Mouse (Mus musculus) CH12.LX (cell line): ENCODE measurements around the gene Bcas1. TPM values are rescaled to one million over a fixed set of nuclear protein-coding genes. Genes with fewer than 3 reads are reported as not detected.

ENCODE experiments used
- DNase-seq: peaks from one replicate; pipeline ENCODE4 v3.0.0-alpha.2; 2013; ENCODE audit errors: extremely low read depth
- H3K27ac ChIP-seq: 2 replicates; pipeline ENCODE4 v1.5.1; 2012; ENCODE audit warnings: low read depth, mild to moderate bottlenecking, control low read depth, moderate library complexity; ENCODE audit not compliant: insufficient read depth
- H3K27me3 ChIP-seq: replicated peaks from 2 replicates; pipeline ENCODE3; 2012; ENCODE audit warnings: inconsistent platforms
- H3K36me3 ChIP-seq, 2 experiments: replicated peaks in 1 of 2; 2 replicates each; pipeline versions ENCODE3 to v1.6.1; 2012; ENCODE audit warnings: inconsistent platforms in 1 of 2, low read length in 1 of 2, mild to moderate bottlenecking in 1 of 2, mixed read lengths in 1 of 2, moderate library complexity in 1 of 2; ENCODE audit not compliant: control insufficient read depth in 1 of 2, insufficient read depth in 1 of 2
- H3K4me1 ChIP-seq, 2 experiments: 2 replicates each; pipeline ENCODE4 v1.6.1; 2012; ENCODE audit warnings: inconsistent platforms in 1 of 2, moderate library complexity in 1 of 2; ENCODE audit not compliant: insufficient read depth in 2 of 2, control insufficient read depth in 1 of 2
- H3K4me2 ChIP-seq: 2 replicates; pipeline ENCODE4 v1.6.1; 2012; ENCODE audit warnings: low read depth, mild to moderate bottlenecking, control low read depth; ENCODE audit not compliant: poor library complexity, insufficient read depth, severe bottlenecking
- H3K4me3 ChIP-seq, 3 experiments: fragments of 150-350 bp in 1 of 3; sonication (generic) in 1 of 3; replicated peaks in 1 of 3; 2 replicates each; pipeline versions ENCODE3 to v1.5.1; 2011 to 2012; ENCODE audit warnings: low read depth in 2 of 3, low read length in 2 of 3, mild to moderate bottlenecking in 2 of 3, moderate library complexity in 2 of 3, control low read depth in 1 of 3, improper control_type of control experiment in 1 of 3, inconsistent platforms in 1 of 3, mixed read lengths in 1 of 3; ENCODE audit not compliant: poor library complexity in 1 of 3
- H3K79me2 ChIP-seq: replicated peaks from 2 replicates; pipeline ENCODE4 v1.6.1; 2012; ENCODE audit warnings: mild to moderate bottlenecking, moderate library complexity; ENCODE audit not compliant: control insufficient read depth, poor library complexity, insufficient read depth, severe bottlenecking; ENCODE audit errors: extremely low read depth
- H3K9ac ChIP-seq: 2 replicates; pipeline ENCODE4 v1.6.1; 2012; ENCODE audit warnings: low read depth, mild to moderate bottlenecking, control low read depth, moderate library complexity; ENCODE audit not compliant: insufficient read depth
- H3K9me3 ChIP-seq: replicated peaks from 2 replicates; pipeline ENCODE3; 2012; ENCODE audit warnings: low read length, inconsistent platforms, mixed read lengths
- CHD1 ChIP-seq: IDR thresholded peaks from 2 replicates; pipeline ENCODE4 v1.6.1; 2012; ENCODE audit warnings: low read depth, low read length, improper control_type of control experiment, inconsistent platforms
- CHD2 ChIP-seq: IDR thresholded peaks from 2 replicates; pipeline ENCODE4 v1.6.1; 2011; ENCODE audit warnings: low read length, improper control_type of control experiment
- ELF1 ChIP-seq: IDR thresholded peaks from 2 replicates; pipeline ENCODE4 v1.6.1; 2014; ENCODE audit warnings: low read depth, mild to moderate bottlenecking, inconsistent platforms, low read length, improper control_type of control experiment
- EP300 ChIP-seq: IDR thresholded peaks from 2 replicates; pipeline ENCODE4 v1.6.1; 2011; ENCODE audit warnings: low read length, improper control_type of control experiment
- ETS1 ChIP-seq: conservative IDR thresholded peaks from 2 replicates; pipeline ENCODE4 v1.6.1; 2012; ENCODE audit warnings: low read depth, mild to moderate bottlenecking, inconsistent platforms, low read length, improper control_type of control experiment, moderate library complexity
- GABPA ChIP-seq: IDR thresholded peaks from 2 replicates; pipeline ENCODE4 v1.6.1; 2012; ENCODE audit warnings: low read depth, low read length, improper control_type of control experiment, inconsistent platforms; ENCODE audit not compliant: insufficient replicate concordance
- JUND ChIP-seq: conservative IDR thresholded peaks from 2 replicates; pipeline ENCODE4 v1.6.1; 2011; ENCODE audit warnings: low read depth, low read length, improper control_type of control experiment
- KAT2A ChIP-seq: IDR thresholded peaks from 2 replicates; pipeline ENCODE4 v1.6.1; 2012; ENCODE audit warnings: low read length, improper control_type of control experiment, inconsistent platforms; ENCODE audit not compliant: insufficient replicate concordance
- MAFK ChIP-seq: IDR thresholded peaks from 2 replicates; pipeline ENCODE4 v1.6.1; 2011; ENCODE audit warnings: low read length, improper control_type of control experiment; ENCODE audit not compliant: insufficient replicate concordance
- MAZ ChIP-seq: IDR thresholded peaks from 2 replicates; pipeline ENCODE4 v1.6.1; 2012; ENCODE audit warnings: low read depth, mild to moderate bottlenecking, inconsistent platforms, low read length, improper control_type of control experiment, moderate library complexity
- MYC ChIP-seq: IDR thresholded peaks from 2 replicates; pipeline ENCODE4 v1.6.1; 2011; ENCODE audit warnings: low read depth, mild to moderate bottlenecking, improper control_type of control experiment, low read length
- NRF1 ChIP-seq: IDR thresholded peaks from 2 replicates; pipeline ENCODE4 v1.6.1; 2014; ENCODE audit warnings: low read depth, mild to moderate bottlenecking, inconsistent platforms, low read length, improper control_type of control experiment, moderate library complexity
- PAX5 ChIP-seq: IDR thresholded peaks from 2 replicates; pipeline ENCODE4 v1.6.1; 2012; ENCODE audit warnings: low read length, inconsistent platforms, mixed read lengths
- RAD21 ChIP-seq: IDR thresholded peaks from 2 replicates; pipeline ENCODE4 v1.6.1; 2011; ENCODE audit warnings: low read depth, mild to moderate bottlenecking, low read length, improper control_type of control experiment, moderate library complexity
- SMC3 ChIP-seq: IDR thresholded peaks from 2 replicates; pipeline ENCODE4 v1.6.1; 2011; ENCODE audit warnings: low read depth, low read length, improper control_type of control experiment
- TCF12 ChIP-seq: IDR thresholded peaks from 2 replicates; pipeline ENCODE4 v1.6.1; 2014; ENCODE audit warnings: low read depth, mild to moderate bottlenecking, inconsistent platforms, low read length, improper control_type of control experiment
- UBTF ChIP-seq: IDR thresholded peaks from 2 replicates; pipeline ENCODE4 v1.6.1; 2012; ENCODE audit warnings: low read depth, mild to moderate bottlenecking, inconsistent platforms, low read length, improper control_type of control experiment, moderate library complexity
- USF1 ChIP-seq: IDR thresholded peaks from 2 replicates; pipeline ENCODE4 v1.6.1; 2014; ENCODE audit warnings: low read depth, mild to moderate bottlenecking, inconsistent platforms, low read length, improper control_type of control experiment
- USF2 ChIP-seq: conservative IDR thresholded peaks from 2 replicates; pipeline ENCODE4 v1.6.1; 2011; ENCODE audit warnings: low read depth, low read length, improper control_type of control experiment
- ZC3H11A ChIP-seq: IDR thresholded peaks from 2 replicates; pipeline ENCODE4 v1.6.1; 2012; ENCODE audit warnings: low read depth, mild to moderate bottlenecking, inconsistent platforms, low read length, improper control_type of control experiment
- ZNF384 ChIP-seq: IDR thresholded peaks from 2 replicates; pipeline ENCODE4 v1.6.1; 2012; ENCODE audit warnings: low read depth, low read length, improper control_type of control experiment, inconsistent platforms
- dilution Hi-C: fragments of 300-500 bp; cut with MboI; formaldehyde crosslinking; loops from 2 replicates; pipeline ENCODE4 v1.14.3; 2020; ENCODE audit warnings: low sequenced_read_pairs; ENCODE audit not compliant: extremely low pct_unique_long_range_greater_than_20kb, extremely low pct_ligation_motif_present
- in situ Hi-C: fragments of 300-500 bp; cut with MboI; formaldehyde crosslinking; loops from 3 replicates; pipeline ENCODE4 v1.14.3; 2019; ENCODE audit warnings: low sequenced_read_pairs, low pct_ligation_motif_present, low pct_unique_long_range_greater_than_20kb, mixed read lengths
- polyA plus RNA-seq: library from polyadenylated mRNA; unstranded; fragments of >175 nt; gene quantifications from 2 replicates; pipeline ENCODE4 v1.2.1, GENCODE M21; 2012; ENCODE audit warnings: low read depth; ENCODE audit not compliant: insufficient read length
- total RNA-seq, 2 experiments: library from RNA; depleted of rRNA; stranded (reverse); fragments of 300-350 nt in 1 of 2; fragments of >200 nt in 1 of 2; gene quantifications; 2 replicates each; pipeline ENCODE4 v1.2.3; 2012 to 2014

The Bcas1 gene
- total and polyA plus RNA-seq, 3 experiments = 0.17 TPM; not detected in 2

- H3K4me1 ChIP-seq = no peaks in the 10 kb centered on the region; a peak in 1 of 4 replicates
- no peak overlapping the region for H3K27ac ChIP-seq
- H3K27me3 ChIP-seq = peaks cover 17% of the 10 kb centered on the region
- H3K79me2 ChIP-seq = no peaks in the 10 kb centered on the region
- dilution Hi-C loops (no loop called here), in situ Hi-C loops (no loop called here)
- peaks cover 4% of the 10 kb centered on the region for H3K9me3 ChIP-seq
- H3K9ac ChIP-seq = no peak overlapping the region
- H3K4me2 ChIP-seq = no peak overlapping the region
- TF ChIP-seq TCF12 (no peak), PAX5 (no peak), USF1 (no peak), ZNF384 (no peak), ELF1 (no peak), ETS1 (no peak), CHD2 (no peak), ZC3H11A (no peak), USF2 (no peak), KAT2A (no peak), EP300 (no peak), MAZ (no peak), CHD1 (no peak), UBTF (no peak), SMC3 (no peak), MAFK (no peak), NRF1 (no peak), JUND (no peak), RAD21 (no peak), MYC (no peak)
- no peak overlapping the region for H3K4me3 ChIP-seq
- H3K36me3 ChIP-seq = no peaks in the 10 kb centered on the region
- no peak for DNase-seq
Observed at GRCm38 (mm10) chr2:170385556-170385955, 42.1 kb downstream of the Bcas1 start.

DNA sequence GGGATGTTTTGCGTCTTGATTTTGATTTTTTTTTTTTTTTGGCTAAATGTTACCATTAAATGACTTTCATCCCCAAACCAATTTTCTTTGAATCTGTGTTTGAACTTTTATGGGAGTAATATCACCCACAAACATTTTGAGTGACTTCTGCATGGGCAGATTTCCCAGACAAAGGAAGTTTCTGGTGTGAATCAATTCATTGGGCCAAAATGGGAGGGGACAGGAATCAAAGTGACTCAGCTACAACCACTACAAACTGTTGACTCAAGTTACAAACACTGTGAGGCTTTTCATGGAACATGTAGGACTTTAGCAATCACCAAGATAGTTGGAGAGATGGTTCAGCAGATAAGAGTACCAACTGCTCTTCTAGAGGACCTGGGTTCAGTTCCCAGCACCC, 42.9 kb downstream of the Bcas1 start:
- Histone ChIP-seq H3K27ac (no peak overlapping the region), H3K9ac (no peak overlapping the region), H3K79me2 (no peaks in the 10 kb centered on the region), H3K27me3 (peaks cover 18% of the 10 kb centered on the region), H3K4me2 (no peak overlapping the region), H3K4me3 (no peak overlapping the region), H3K9me3 (peaks cover 6% of the 10 kb centered on the region)
- dilution Hi-C loops (no loop called here), in situ Hi-C loops (no loop called here)
- DNase-seq = no peak
- no peak for TF ChIP-seq GABPA
- TF ChIP-seq ZNF384 = no peak
- TF ChIP-seq, all 38 proteins: peak for 0
- Histone ChIP-seq H3K4me1 (no peaks in the 10 kb centered on the region; a peak in 1 of 4 replicates), H3K36me3 (no peaks in the 10 kb centered on the region)
